Mouse (Mus musculus) neural tube, embryonic 12.5 days (tissue): Measurements from ENCODE around the gene Hdgfl1. TPM values are rescaled to one million over a fixed set of nuclear protein-coding genes. Genes with fewer than 3 reads are reported as not detected.

Experiments
- ATAC-seq: fragments of 200-750 bp; cut with Nextera tagmentation; 2 replicates; pipeline ENCODE4 v1.8.0; 2017; ENCODE audit warnings: low read depth, mild to moderate bottlenecking, moderate TSS enrichment, moderate library complexity; ENCODE audit not compliant: low FRiP score
- H3K27ac ChIP-seq: fragments of 300-500 bp; sonication (generic); 2 replicates; pipeline ENCODE4 v1.5.1; 2016
- H3K27me3 ChIP-seq: fragments of 300-500 bp; sonication (generic); replicated peaks from 2 replicates; pipeline ENCODE4 v1.6.1; 2016; ENCODE audit warnings: mild to moderate bottlenecking
- H3K36me3 ChIP-seq: fragments of 300-500 bp; sonication (generic); 2 replicates; pipeline ENCODE4 v1.6.1; 2016; ENCODE audit warnings: mild to moderate bottlenecking
- H3K4me1 ChIP-seq: fragments of 300-500 bp; sonication (generic); 2 replicates; pipeline ENCODE4 v1.6.1; 2016
- H3K4me2 ChIP-seq: fragments of 300-500 bp; sonication (generic); replicated peaks from 2 replicates; pipeline ENCODE4 v1.6.1; 2016; ENCODE audit warnings: mild to moderate bottlenecking
- H3K4me3 ChIP-seq: fragments of 300-500 bp; sonication (generic); 2 replicates; pipeline ENCODE4 v1.5.1; 2016
- H3K9ac ChIP-seq: fragments of 300-500 bp; sonication (generic); 2 replicates; pipeline ENCODE4 v1.6.1; 2016; ENCODE audit warnings: mild to moderate bottlenecking
- H3K9me3 ChIP-seq: fragments of 300-500 bp; sonication (generic); 2 replicates; pipeline ENCODE4 v1.6.1; 2016; ENCODE audit warnings: mild to moderate bottlenecking
- WGBS: fragments of 180-500 bp; shearing (Covaris S2); methylation state at CpG from one replicate; pipeline ENCODE4 v1.1.7; 2016; 5-methylcytosine and 5-hydroxymethylcytosine counted together
- polyA plus RNA-seq: library from polyadenylated mRNA; unstranded; fragments of >200 nt; fragmentation: Nextera tagmentation; extraction: Ambion mirVana; gene quantifications from 2 replicates; pipeline ENCODE4 v1.2.1, GENCODE M21; 2016

Gene Hdgfl1
- polyA plus RNA-seq = not detected in 2 replicates

DNA sequence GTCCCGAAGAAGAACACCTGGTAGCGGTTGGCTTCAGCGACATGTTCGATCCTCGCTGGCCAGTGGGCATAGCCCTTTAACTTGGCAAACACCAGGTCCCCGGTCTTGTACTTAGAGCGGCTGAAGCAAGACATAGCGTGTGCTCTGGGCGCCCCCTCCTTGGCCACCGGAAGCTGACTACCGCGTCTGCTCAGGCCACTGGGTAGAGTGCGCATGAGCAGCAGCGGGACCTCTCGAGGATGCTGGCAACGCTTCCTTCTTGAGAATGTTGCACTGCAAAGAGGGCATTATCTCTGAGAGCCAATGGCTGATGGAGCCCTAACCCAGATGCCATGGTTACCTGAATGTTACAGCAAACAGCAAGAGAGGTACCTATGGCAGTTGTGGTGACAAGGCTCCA lies at the start of gene Hdgfl1:
Hdgfl1 (minus strand) TSS at position 211 of the 400 bp plus-strand sequence.
- H3K9me3 ChIP-seq = no peaks in the 10 kb centered on the region
- no peaks in the 10 kb centered on the region for H3K36me3 ChIP-seq
- no peaks in the 10 kb centered on the region for H3K4me1 ChIP-seq
- H3K27me3 ChIP-seq = no peaks in the 10 kb centered on the region
- H3K4me2 ChIP-seq = no peak within 1 kb of the TSS
- H3K4me3 ChIP-seq = no peak within 1 kb of the TSS
- no peak for ATAC-seq
- 97% methylated on average over 16 of the region's 16 CpGs for WGBS
- H3K9ac ChIP-seq = no peak within 1 kb of the TSS
- no peak within 1 kb of the TSS for H3K27ac ChIP-seq

- H3K4me3 ChIP-seq = no peak overlapping the region
- no peak for ATAC-seq
- no peaks in the 10 kb centered on the region for H3K4me1 ChIP-seq
- H3K9ac ChIP-seq = no peak overlapping the region
- no peaks in the 10 kb centered on the region for H3K36me3 ChIP-seq
- H3K27ac ChIP-seq = no peak overlapping the region
- H3K4me2 ChIP-seq = no peak overlapping the region
- no peaks in the 10 kb centered on the region for H3K27me3 ChIP-seq
- 85% methylated on average over 3 of the region's 3 CpGs for WGBS
- H3K9me3 ChIP-seq = no peaks in the 10 kb centered on the region
Observed at GRCm38 (mm10) chr13:26795460-26795859, 25.5 kb upstream of the Hdgfl1 start.

- Histone ChIP-seq H3K9ac (no peak overlapping the region), H3K9me3 (no peaks in the 10 kb centered on the region), H3K4me1 (no peaks in the 10 kb centered on the region), H3K27ac (no peak overlapping the region), H3K4me2 (no peak overlapping the region), H3K4me3 (no peak overlapping the region), H3K27me3 (no peaks in the 10 kb centered on the region), H3K36me3 (no peaks in the 10 kb centered on the region)
- ATAC-seq = no peak
- WGBS = 97% methylated on average over 15 of the region's 15 CpGs
Observed at GRCm38 (mm10) chr13:26769424-26769823, 541 bp downstream of the Hdgfl1 start.

- H3K4me2 ChIP-seq = no peak overlapping the region
- no peak overlapping the region for H3K9ac ChIP-seq
- 69% methylated on average over 12 of the region's 12 CpGs for WGBS
- no peak overlapping the region for H3K27ac ChIP-seq
- H3K9me3 ChIP-seq = no peaks in the 10 kb centered on the region
- ATAC-seq = no peak
- H3K36me3 ChIP-seq = no peaks in the 10 kb centered on the region
- no peaks in the 10 kb centered on the region for H3K27me3 ChIP-seq
- H3K4me3 ChIP-seq = no peak overlapping the region
- H3K4me1 ChIP-seq = no peaks in the 10 kb centered on the region
Observed at GRCm38 (mm10) chr13:26761966-26762803, 7.8 kb downstream of the Hdgfl1 start.

DNA sequence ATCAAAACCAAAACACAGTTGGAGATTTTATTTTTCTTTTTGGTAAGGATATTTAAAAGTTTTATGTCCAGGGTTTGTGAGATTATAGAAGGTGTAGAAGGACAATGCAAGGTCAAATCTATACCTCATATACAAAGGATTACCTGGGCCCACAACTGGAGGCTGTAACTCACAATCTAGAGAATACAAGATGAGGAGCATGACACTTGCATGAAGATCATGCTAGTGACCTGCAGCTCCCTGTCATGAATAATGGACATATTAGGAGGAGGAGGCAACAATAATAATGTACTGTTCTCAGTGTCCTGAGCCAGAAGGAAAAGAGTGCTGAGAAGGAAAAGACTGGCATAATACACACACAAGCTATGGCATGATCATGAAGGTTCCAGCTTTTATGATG lies 17.1 kb downstream of the Hdgfl1 start:
- Histone ChIP-seq H3K27ac (no peak overlapping the region), H3K4me3 (no peak overlapping the region), H3K9me3 (no peaks in the 10 kb centered on the region), H3K9ac (no peak overlapping the region), H3K36me3 (no peaks in the 10 kb centered on the region), H3K4me2 (no peak overlapping the region), H3K4me1 (no peaks in the 10 kb centered on the region), H3K27me3 (no peaks in the 10 kb centered on the region)
- ATAC-seq = no peak

- Histone ChIP-seq H3K27me3 (no peaks in the 10 kb centered on the region), H3K36me3 (no peaks in the 10 kb centered on the region), H3K4me2 (no peak overlapping the region), H3K27ac (no peak overlapping the region), H3K9me3 (no peaks in the 10 kb centered on the region), H3K9ac (no peak overlapping the region), H3K4me1 (no peaks in the 10 kb centered on the region), H3K4me3 (no peak overlapping the region)
- WGBS = 83% methylated on average over 1 of the region's 1 CpGs
- 0 out of 2 replicates have a peak, but pooled peaks have one; percentile 21 for ATAC-seq
Observed at GRCm38 (mm10) chr13:26752414-26752813, 17.6 kb downstream of the Hdgfl1 start.

GRCm38 (mm10) chr13:26745760-26746457 lies 24.1 kb downstream of the Hdgfl1 start:
- WGBS = 40% methylated on average over 2 of the region's 2 CpGs
- 0 out of 2 replicates have a peak, but pooled peaks have one; percentile 65 for ATAC-seq
- no peaks in the 10 kb centered on the region for H3K27me3 ChIP-seq
- H3K27ac ChIP-seq = peak overlapping the region; percentile 11; the same call in 1 of the 2 replicates
- no peak overlapping the region for H3K9ac ChIP-seq
- no peaks in the 10 kb centered on the region for H3K9me3 ChIP-seq
- H3K36me3 ChIP-seq = no peaks in the 10 kb centered on the region
- H3K4me1 ChIP-seq = peaks cover 4% of the 10 kb centered on the region; the same call in 1 of the 2 replicates
- H3K4me2 ChIP-seq = no peak overlapping the region
- no peak overlapping the region for H3K4me3 ChIP-seq

GRCm38 (mm10) chr13:26745059-26745759 lies 24.8 kb downstream of the Hdgfl1 start:
- H3K9ac ChIP-seq = no peak overlapping the region
- 63% methylated on average over 5 of the region's 5 CpGs for WGBS
- ATAC-seq = peak; percentile 44; the same call in 1 of the 2 replicates

DNA sequence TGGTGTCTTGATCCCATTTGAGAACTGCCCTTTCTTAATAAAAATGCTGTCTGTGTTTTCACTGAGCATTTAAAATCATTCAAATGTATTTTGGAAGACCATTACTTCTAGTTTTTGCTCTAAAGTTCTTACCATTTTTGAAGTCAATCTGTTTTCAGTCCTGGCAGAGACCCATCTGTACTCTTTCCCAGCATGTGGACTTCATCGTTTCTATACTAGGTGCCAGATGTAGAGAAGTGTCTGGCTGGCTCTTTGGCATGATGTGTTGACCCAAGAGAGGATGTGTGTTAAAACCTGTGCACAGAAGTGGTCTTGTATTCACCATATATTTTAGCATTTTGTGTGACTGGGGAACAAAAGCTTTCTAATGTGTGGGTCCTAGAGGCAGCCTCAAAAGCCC lies 25.9 kb downstream of the Hdgfl1 start:
- peaks cover 4% of the 10 kb centered on the region; the same call in 1 of the 2 replicates for H3K4me1 ChIP-seq
- H3K36me3 ChIP-seq = no peaks in the 10 kb centered on the region
- 72% methylated on average over 1 of the region's 1 CpGs for WGBS
- H3K4me3 ChIP-seq = no peak overlapping the region
- H3K9ac ChIP-seq = no peak overlapping the region
- ATAC-seq = no peak
- no peaks in the 10 kb centered on the region for H3K9me3 ChIP-seq
- no peak overlapping the region for H3K4me2 ChIP-seq
- no peaks in the 10 kb centered on the region for H3K27me3 ChIP-seq
- no peak overlapping the region for H3K27ac ChIP-seq

More at GRCm38 (mm10) chr13:26745059-26745759, 24.8 kb downstream of the Hdgfl1 start:
- H3K27me3 ChIP-seq = no peaks in the 10 kb centered on the region
- no peaks in the 10 kb centered on the region for H3K36me3 ChIP-seq
- no peak overlapping the region for H3K4me2 ChIP-seq
- H3K9me3 ChIP-seq = no peaks in the 10 kb centered on the region
- H3K4me3 ChIP-seq = no peak overlapping the region
- peak overlapping the region; percentile 11; the same call in 1 of the 2 replicates for H3K27ac ChIP-seq
- H3K4me1 ChIP-seq = peaks cover 4% of the 10 kb centered on the region; the same call in 1 of the 2 replicates

- WGBS = 75% methylated on average over 1 of the region's 1 CpGs
Observed at GRCm38 (mm10) chr13:26734981-26735380, 35.0 kb downstream of the Hdgfl1 start.

GRCm38 (mm10) chr13:26724250-26724649 lies 45.7 kb downstream of the Hdgfl1 start:
- ATAC-seq = no peak
- Histone ChIP-seq H3K4me3 (no peak overlapping the region), H3K36me3 (no peaks in the 10 kb centered on the region), H3K4me2 (no peak overlapping the region), H3K9ac (no peak overlapping the region), H3K4me1 (no peaks in the 10 kb centered on the region), H3K27me3 (no peaks in the 10 kb centered on the region), H3K27ac (no peak overlapping the region), H3K9me3 (no peaks in the 10 kb centered on the region)
- WGBS = 88% methylated on average over 1 of the region's 1 CpGs

More at GRCm38 (mm10) chr13:26734981-26735380, 35.0 kb downstream of the Hdgfl1 start:
- H3K4me3 ChIP-seq = no peak overlapping the region
- H3K9me3 ChIP-seq = no peaks in the 10 kb centered on the region
- no peak overlapping the region for H3K9ac ChIP-seq
- H3K27ac ChIP-seq = no peak overlapping the region
- H3K36me3 ChIP-seq = no peaks in the 10 kb centered on the region
- no peaks in the 10 kb centered on the region for H3K27me3 ChIP-seq
- H3K4me2 ChIP-seq = no peak overlapping the region
- no peaks in the 10 kb centered on the region for H3K4me1 ChIP-seq
- no peak for ATAC-seq

GRCm38 (mm10) chr13:26721333-26721732 lies 48.6 kb downstream of the Hdgfl1 start:
- Histone ChIP-seq H3K9ac (no peak overlapping the region), H3K4me3 (no peak overlapping the region), H3K4me1 (no peaks in the 10 kb centered on the region), H3K4me2 (no peak overlapping the region), H3K9me3 (no peaks in the 10 kb centered on the region), H3K36me3 (no peaks in the 10 kb centered on the region), H3K27me3 (no peaks in the 10 kb centered on the region), H3K27ac (no peak overlapping the region)
- WGBS = 72% methylated on average over 6 of the region's 6 CpGs
- no peak for ATAC-seq
